Mouse (Mus musculus): ENCODE measurements around the gene Map3k12.

The Map3k12 gene

GRCm38 (mm10) chr15:102505073-102505769, 11.6 kb downstream of the Map3k12 start:
- intact Hi-C loops (cut with DNase I) = no loop called here

GRCm38 (mm10) chr15:102503924-102504782, 12.7 kb downstream of the Map3k12 start:
- intact Hi-C loops (cut with DNase I) = no loop called here

GRCm38 (mm10) chr15:102503447-102503846, 13.4 kb downstream of the Map3k12 start, which contains the start of gene Gm10337:
Gm10337 (plus strand) TSS chr15:102503722.
- intact Hi-C loops (cut with DNase I) = no loop called here

- intact Hi-C loops (cut with DNase I) = no loop called here
These were observed 14.5 kb downstream of the Map3k12 start for GRCm38 (mm10) chr15:102502254-102502840.

GRCm38 (mm10) chr15:102501084-102501814, 15.6 kb downstream of the Map3k12 start:
- intact Hi-C loops (cut with DNase I) = no loop called here

- intact Hi-C loops (cut with DNase I) = no loop called here
These were observed 16.4 kb downstream of the Map3k12 start for GRCm38 (mm10) chr15:102500479-102500878.

- intact Hi-C loops (cut with DNase I) = no loop called here
These were observed 17.0 kb downstream of the Map3k12 start for GRCm38 (mm10) chr15:102499851-102500250.

- intact Hi-C loops (cut with DNase I) = no loop called here
These were observed 17.5 kb downstream of the Map3k12 start for GRCm38 (mm10) chr15:102499370-102499769.

GRCm38 (mm10) chr15:102498322-102498721, 18.5 kb downstream of the Map3k12 start:
- intact Hi-C loops (cut with DNase I) = no loop called here

- intact Hi-C loops (cut with DNase I) = no loop called here
These were observed 29.2 kb downstream of the Map3k12 start for GRCm38 (mm10) chr15:102487664-102488063.

GRCm38 (mm10) chr15:102485853-102486252, 31.0 kb downstream of the Map3k12 start:
- intact Hi-C loops (cut with DNase I) = no loop called here

- intact Hi-C loops (cut with DNase I) = no loop called here
These were observed 33.7 kb downstream of the Map3k12 start for GRCm38 (mm10) chr15:102483136-102483535.

GRCm38 (mm10) chr15:102474520-102474919, 42.3 kb downstream of the Map3k12 start:
- intact Hi-C loops (cut with DNase I) = loop anchor here (5.0 kb wide), 1 partner anchor 43 kb away; the partner anchor contains the start of genes Map3k12 and Tarbp2

- intact Hi-C loops (cut with DNase I) = loop anchor here (5.0 kb wide), 1 partner anchor 44 kb away; the partner anchor contains the start of genes Map3k12 and Tarbp2
These were observed 43.6 kb downstream of the Map3k12 start for GRCm38 (mm10) chr15:102473246-102473645.

GRCm38 (mm10) chr15:102471727-102472126, 45.1 kb downstream of the Map3k12 start:
- intact Hi-C loops (cut with DNase I) = loop anchor here (5.0 kb wide), 1 partner anchor 46 kb away; the partner anchor contains the start of genes Map3k12 and Tarbp2

GRCm38 (mm10) chr15:102471295-102471645, 45.6 kb downstream of the Map3k12 start:
- intact Hi-C loops (cut with DNase I) = loop anchor here (5.0 kb wide), 1 partner anchor 46 kb away; the partner anchor contains the start of genes Map3k12 and Tarbp2

- intact Hi-C loops (cut with DNase I) = loop anchor here (5.0 kb wide), 1 partner anchor 47 kb away; the partner anchor contains the start of genes Map3k12 and Tarbp2
These were observed 46.1 kb downstream of the Map3k12 start for GRCm38 (mm10) chr15:102470605-102471294.

GRCm38 (mm10) chr15:102470183-102470604, 46.7 kb downstream of the Map3k12 start, which contains the start of gene Pcbp2:
Pcbp2 (plus strand) TSS chr15:102470539.
- intact Hi-C loops (cut with DNase I) = loop anchor here (5.0 kb wide), 1 partner anchor 47 kb away; the partner anchor contains the start of genes Map3k12 and Tarbp2

- intact Hi-C loops (cut with DNase I) = no loop called here
These were observed 48.0 kb downstream of the Map3k12 start for GRCm38 (mm10) chr15:102468675-102469370.

Measured in adrenal gland (tissue).